Mouse (Mus musculus): ENCODE measurements around the gene Sox6. TPM values are rescaled to one million over a fixed set of nuclear protein-coding genes. Genes with fewer than 3 reads are reported as not detected.

Gene Sox6
- total and polyA plus RNA-seq, 3 experiments, result 0.09 to 1.3 (median 0.90) TPM

DNA sequence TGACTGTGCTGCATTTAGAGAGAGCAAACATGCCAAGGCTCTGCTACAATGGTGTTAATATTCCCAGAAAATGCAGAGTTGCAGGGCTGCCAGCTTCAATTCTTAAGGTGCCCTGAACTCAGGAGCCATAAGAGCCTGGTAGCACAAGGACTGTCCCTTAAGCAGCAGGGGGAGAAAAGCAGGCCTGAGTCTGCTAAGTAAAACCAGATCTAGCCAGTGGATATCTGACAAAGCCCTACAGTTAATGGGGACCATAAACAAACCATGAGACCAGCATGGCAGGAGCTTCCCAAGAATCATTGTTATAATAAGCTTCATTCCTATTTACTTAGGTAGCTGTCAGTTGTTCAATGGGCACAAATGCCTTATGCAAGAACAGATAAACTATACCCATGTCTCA, 391.9 kb downstream of the Sox6 start:
- Histone ChIP-seq H3K9me3 (replicated peaks; ENCODE audit: low read length) (no peaks in the 10 kb centered on the region), H3K79me2 (replicated peaks; ENCODE audit: control insufficient read depth, extremely low read depth, insufficient read depth, poor library complexity, severe bottlenecking) (no peaks in the 10 kb centered on the region), H3K27ac (ENCODE audit: insufficient read depth, low read depth) (no peak overlapping the region), H3K36me3 (replicated peaks in 1 of 2; ENCODE audit: control insufficient read depth in 1 of 2, insufficient read depth in 1 of 2, low read length in 1 of 2) (no peaks in the 10 kb centered on the region), H3K9ac (ENCODE audit: insufficient read depth, low read depth) (no peak overlapping the region), H3K4me2 (ENCODE audit: insufficient read depth, low read depth, poor library complexity, severe bottlenecking) (no peak overlapping the region), H3K4me3 (replicated peaks in 1 of 3; ENCODE audit: low read depth in 2 of 3, low read length in 2 of 3, poor library complexity in 1 of 3) (no peak overlapping the region), H3K27me3 (replicated peaks) (no peaks in the 10 kb centered on the region), H3K4me1 (ENCODE audit: control insufficient read depth in 1 of 2, insufficient read depth in 2 of 2) (peaks cover under 1% of the 10 kb centered on the region in 2 experiments; a peak in 2 of 4 replicates)
- DNase-seq (ENCODE audit: extremely low read depth), result no peak
- dilution Hi-C loops (cut with MboI; ENCODE audit: extremely low pct_ligation_motif_present, extremely low pct_unique_long_range_greater_than_20kb, low sequenced_read_pairs), result no loop called here
- in situ Hi-C loops (cut with MboI; ENCODE audit: low pct_ligation_motif_present, low pct_unique_long_range_greater_than_20kb, low sequenced_read_pairs), result no loop called here
- TF ChIP-seq POLR2AphosphoS2 (IDR thresholded peaks at IDR 0.05; ENCODE audit: low read depth, low read length) (no peak), MAZ (IDR thresholded peaks at IDR 0.05; ENCODE audit: low read depth, low read length) (no peak), UBTF (IDR thresholded peaks at IDR 0.05; ENCODE audit: low read depth, low read length) (no peak), ZNF384 (IDR thresholded peaks at IDR 0.05; ENCODE audit: low read depth, low read length) (no peak), SMC3 (IDR thresholded peaks at IDR 0.05; ENCODE audit: low read depth, low read length) (no peak), EP300 (IDR thresholded peaks at IDR 0.05; ENCODE audit: low read length) (no peak), POLR2A (IDR thresholded peaks at IDR 0.05; ENCODE audit: low read depth, low read length) (no peak), MEF2A (IDR thresholded peaks at IDR 0.05; ENCODE audit: borderline replicate concordance, low read depth, low read length) (no peak), RCOR1 (conservative IDR thresholded peaks at IDR 0.05; ENCODE audit: low read depth, low read length) (no peak)

DNA sequence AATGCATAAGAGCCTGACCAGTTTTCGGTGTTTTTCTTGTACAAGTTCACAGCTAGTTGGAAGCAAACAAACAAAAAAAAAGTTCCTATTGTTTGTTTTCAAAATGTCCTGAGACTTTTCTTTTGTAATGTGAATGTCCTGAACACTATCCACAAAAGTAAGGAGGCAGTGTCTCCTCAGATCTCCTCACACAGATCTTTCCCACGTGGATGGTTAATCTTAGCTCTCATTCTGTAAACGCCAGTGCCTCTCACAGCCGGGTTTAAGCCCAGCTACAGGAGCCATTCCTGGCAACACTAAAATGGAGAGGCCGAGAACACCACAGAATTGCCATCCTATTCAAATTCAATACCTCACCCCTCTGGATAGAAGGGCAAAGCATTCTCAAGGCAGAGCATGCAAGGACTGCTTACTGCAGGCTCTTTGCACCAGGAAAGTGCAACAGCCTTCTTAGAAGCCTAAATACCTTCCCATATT, 392.6 kb downstream of the Sox6 start:
- Histone ChIP-seq H3K27ac (ENCODE audit: insufficient read depth, low read depth) (no peak overlapping the region), H3K36me3 (replicated peaks in 1 of 2; ENCODE audit: control insufficient read depth in 1 of 2, insufficient read depth in 1 of 2, low read length in 1 of 2) (no peaks in the 10 kb centered on the region), H3K9ac (ENCODE audit: insufficient read depth, low read depth) (no peak overlapping the region), H3K79me2 (replicated peaks; ENCODE audit: control insufficient read depth, extremely low read depth, insufficient read depth, poor library complexity, severe bottlenecking) (no peaks in the 10 kb centered on the region), H3K4me3 (replicated peaks in 1 of 3; ENCODE audit: low read depth in 2 of 3, low read length in 2 of 3, poor library complexity in 1 of 3) (no peak overlapping the region), H3K27me3 (replicated peaks) (no peaks in the 10 kb centered on the region), H3K9me3 (replicated peaks; ENCODE audit: low read length) (no peaks in the 10 kb centered on the region), H3K4me1 (ENCODE audit: control insufficient read depth in 1 of 2, insufficient read depth in 2 of 2) (no peaks in the 10 kb centered on the region), H3K4me2 (ENCODE audit: insufficient read depth, low read depth, poor library complexity, severe bottlenecking) (no peak overlapping the region)
- TF ChIP-seq USF1 (IDR thresholded peaks at IDR 0.05; ENCODE audit: low read depth, low read length) (no peak), USF2 (conservative IDR thresholded peaks at IDR 0.05; ENCODE audit: low read depth, low read length) (no peak), ZKSCAN1 (IDR thresholded peaks at IDR 0.05; ENCODE audit: borderline replicate concordance, low read depth, low read length) (no peak), EP300 (IDR thresholded peaks at IDR 0.05; ENCODE audit: low read length) (no peak), POLR2AphosphoS2 (IDR thresholded peaks at IDR 0.05; ENCODE audit: low read depth, low read length) (no peak), MEF2A (IDR thresholded peaks at IDR 0.05; ENCODE audit: borderline replicate concordance, low read depth, low read length) (no peak), ELF1 (IDR thresholded peaks at IDR 0.05; ENCODE audit: low read depth, low read length) (no peak), MAFK (IDR thresholded peaks at IDR 0.05; ENCODE audit: insufficient replicate concordance, low read length) (no peak), POLR2A (IDR thresholded peaks at IDR 0.05; ENCODE audit: low read depth, low read length) (no peak), CHD1 (IDR thresholded peaks at IDR 0.05; ENCODE audit: low read depth, low read length) (no peak), NELFE (IDR thresholded peaks at IDR 0.05; ENCODE audit: low read depth, low read length) (no peak), ETS1 (conservative IDR thresholded peaks at IDR 0.05; ENCODE audit: low read depth, low read length) (no peak), JUN (IDR thresholded peaks at IDR 0.05; ENCODE audit: insufficient read depth, low read depth, low read length) (no peak), UBTF (IDR thresholded peaks at IDR 0.05; ENCODE audit: low read depth, low read length) (no peak), RAD21 (IDR thresholded peaks at IDR 0.05; ENCODE audit: low read depth, low read length) (no peak), BHLHE40 (IDR thresholded peaks at IDR 0.05; ENCODE audit: low read depth, low read length) (no peak), RCOR1 (conservative IDR thresholded peaks at IDR 0.05; ENCODE audit: low read depth, low read length) (no peak), NRF1 (IDR thresholded peaks at IDR 0.05; ENCODE audit: low read depth, low read length) (no peak)
- in situ Hi-C loops (cut with MboI; ENCODE audit: low pct_ligation_motif_present, low pct_unique_long_range_greater_than_20kb, low sequenced_read_pairs) (no loop called here), dilution Hi-C loops (cut with MboI; ENCODE audit: extremely low pct_ligation_motif_present, extremely low pct_unique_long_range_greater_than_20kb, low sequenced_read_pairs) (no loop called here)
- no peak for DNase-seq (ENCODE audit: extremely low read depth)
